Mouse (Mus musculus) ES-Bruce4 (cell line): Measurements from ENCODE around the gene Fhl2. TPM values are rescaled to one million over a fixed set of nuclear protein-coding genes. Genes with fewer than 3 reads are reported as not detected.
"Not testable (repeated sequence)": the region's sequence is repeated elsewhere in the genome, so short reads cannot be mapped to it uniquely, and the experiment has no call there.

Experiments
- H3K27ac ChIP-seq: 2 replicates; pipeline ENCODE4 v1.5.1; 2012; ENCODE audit warnings: low read length, inconsistent platforms; ENCODE audit not compliant: insufficient read depth
- H3K27me3 ChIP-seq: 2 replicates; pipeline ENCODE4 v1.6.1; 2012; ENCODE audit warnings: mild to moderate bottlenecking, low read length, inconsistent platforms; ENCODE audit not compliant: control insufficient read depth, poor library complexity, insufficient read depth, severe bottlenecking
- H3K36me3 ChIP-seq: 2 replicates; pipeline ENCODE4 v1.6.1; 2012; ENCODE audit warnings: inconsistent platforms, mild to moderate bottlenecking, low read length, moderate library complexity; ENCODE audit not compliant: control insufficient read depth, poor library complexity, insufficient read depth, severe bottlenecking
- H3K4me1 ChIP-seq: one replicate; pipeline ENCODE4 v1.8.1; 2011; ENCODE audit warnings: low read length; ENCODE audit not compliant: control insufficient read depth, insufficient read depth
- H3K4me3 ChIP-seq: 2 replicates; pipeline ENCODE4 v1.5.1; 2011; ENCODE audit warnings: low read depth, mild to moderate bottlenecking, low read length
- H3K9ac ChIP-seq: 2 replicates; pipeline ENCODE4 v1.6.1; 2012; ENCODE audit warnings: low read depth, mild to moderate bottlenecking, inconsistent platforms; ENCODE audit not compliant: poor library complexity, severe bottlenecking
- H3K9me3 ChIP-seq: replicated peaks from 2 replicates; pipeline ENCODE4 v1.6.1; 2012; ENCODE audit warnings: mild to moderate bottlenecking, low read length, inconsistent platforms; ENCODE audit not compliant: control insufficient read depth, poor library complexity, insufficient read depth, severe bottlenecking
- CTCF ChIP-seq: IDR thresholded peaks from one replicate; pipeline ENCODE4 v1.8.1; 2011; ENCODE audit warnings: low read depth, low read length
- EP300 ChIP-seq: IDR thresholded peaks from 2 replicates; pipeline ENCODE4 v1.6.1; 2011; ENCODE audit warnings: low read depth, low read length; ENCODE audit not compliant: insufficient read depth
- POLR2A ChIP-seq: IDR thresholded peaks from one replicate; pipeline ENCODE4 v1.8.1; 2011; ENCODE audit warnings: low read length; ENCODE audit not compliant: insufficient read depth
- polyA plus RNA-seq: library from polyadenylated mRNA; stranded (reverse); fragments of >200 nt; gene quantifications from 2 replicates; pipeline ENCODE4 v1.2.4, GENCODE M21; 2011; ENCODE audit warnings: low read depth; ENCODE audit not compliant: missing spikeins, insufficient read depth, insufficient read length

Fhl2 gene
- polyA plus RNA-seq, 1 experiment = 11.6 TPM

DNA sequence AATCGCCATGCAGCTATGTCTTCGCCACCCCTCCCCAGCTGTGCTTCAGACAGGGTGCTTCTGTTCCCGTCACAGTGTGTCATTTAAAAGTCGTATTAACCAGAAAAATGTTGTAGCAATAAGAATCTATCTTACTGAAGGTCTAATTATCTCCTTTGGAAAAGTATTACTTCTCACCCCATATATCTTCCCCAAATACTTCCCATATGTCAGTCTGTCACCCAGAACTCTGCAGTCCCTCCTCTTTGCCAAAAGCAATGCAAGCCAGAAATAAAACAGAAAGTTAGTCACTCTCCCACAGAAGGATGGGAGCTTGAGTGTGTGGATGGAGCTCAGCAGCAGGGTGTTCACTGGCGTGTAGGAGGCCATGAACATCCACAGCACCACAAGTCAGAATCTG, 59.5 kb downstream of the Fhl2 start:
- H3K4me1 ChIP-seq = no peaks in the 10 kb centered on the region
- no peak overlapping the region for H3K9ac ChIP-seq
- no peak overlapping the region for H3K27ac ChIP-seq
- H3K9me3 ChIP-seq = no peaks in the 10 kb centered on the region
- no peaks in the 10 kb centered on the region for H3K27me3 ChIP-seq
- no peaks in the 10 kb centered on the region for H3K36me3 ChIP-seq
- TF ChIP-seq CTCF = no peak
- no peak for TF ChIP-seq EP300
- no peak for TF ChIP-seq POLR2A
- no peak overlapping the region for H3K4me3 ChIP-seq

DNA sequence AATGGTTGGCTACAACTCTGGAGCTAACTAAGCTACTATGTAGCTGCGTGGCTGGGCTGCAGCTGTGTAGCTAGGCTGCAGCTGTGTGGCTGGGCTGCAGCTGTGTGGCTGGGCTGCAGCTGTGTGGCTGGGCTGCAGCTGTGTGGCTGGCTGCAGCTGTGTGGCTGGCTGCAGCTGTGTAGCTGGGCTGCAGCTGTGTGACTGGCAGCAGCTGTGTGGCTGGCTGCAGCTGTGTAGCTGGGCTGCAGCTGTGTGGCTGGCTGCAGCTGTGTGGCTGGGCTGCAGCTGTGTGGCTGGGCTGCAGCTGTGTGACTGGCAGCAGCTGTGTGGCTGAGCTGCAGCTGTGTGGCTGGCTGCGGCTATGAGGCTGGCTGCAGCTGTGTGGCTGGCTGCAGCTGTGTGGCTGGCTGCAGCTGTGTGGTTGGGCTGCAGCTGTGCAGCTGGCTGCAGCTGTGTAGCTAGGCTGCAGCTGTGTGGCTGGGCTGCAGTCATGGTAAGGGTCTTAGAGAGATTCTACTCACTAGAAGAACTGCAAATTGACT, 60.2 kb downstream of the Fhl2 start:
- H3K4me1 ChIP-seq, H3K27ac ChIP-seq, H3K27me3 ChIP-seq, H3K9ac ChIP-seq, H3K4me3 ChIP-seq, H3K36me3 ChIP-seq, H3K9me3 ChIP-seq: not testable (repeated sequence)

DNA sequence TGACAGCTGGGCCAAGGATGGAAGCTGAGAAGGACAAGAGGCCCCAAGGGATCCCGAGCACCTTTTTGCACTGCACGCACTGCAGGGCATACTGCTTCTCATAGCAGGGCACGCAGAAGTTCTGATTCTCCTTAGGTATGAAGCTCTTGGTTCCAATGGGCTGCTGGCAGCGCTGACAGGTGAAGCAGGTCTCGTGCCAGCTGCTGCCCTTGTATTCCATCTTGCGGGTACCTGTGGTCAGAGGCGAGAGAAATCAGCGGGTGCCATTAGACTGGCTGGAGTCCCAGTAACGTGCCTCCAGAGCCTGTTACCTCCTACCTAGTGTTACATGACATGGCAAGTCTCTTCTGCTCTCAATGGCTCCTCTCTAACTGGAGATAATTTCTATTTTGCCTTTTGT, 65.2 kb downstream of the Fhl2 start:
- Histone ChIP-seq H3K27ac (no peak overlapping the region), H3K9ac (no peak overlapping the region), H3K4me1 (no peaks in the 10 kb centered on the region), H3K36me3 (no peaks in the 10 kb centered on the region), H3K27me3 (no peaks in the 10 kb centered on the region), H3K4me3 (no peak overlapping the region), H3K9me3 (no peaks in the 10 kb centered on the region)
- TF ChIP-seq EP300 (no peak), POLR2A (no peak), CTCF (no peak)

DNA sequence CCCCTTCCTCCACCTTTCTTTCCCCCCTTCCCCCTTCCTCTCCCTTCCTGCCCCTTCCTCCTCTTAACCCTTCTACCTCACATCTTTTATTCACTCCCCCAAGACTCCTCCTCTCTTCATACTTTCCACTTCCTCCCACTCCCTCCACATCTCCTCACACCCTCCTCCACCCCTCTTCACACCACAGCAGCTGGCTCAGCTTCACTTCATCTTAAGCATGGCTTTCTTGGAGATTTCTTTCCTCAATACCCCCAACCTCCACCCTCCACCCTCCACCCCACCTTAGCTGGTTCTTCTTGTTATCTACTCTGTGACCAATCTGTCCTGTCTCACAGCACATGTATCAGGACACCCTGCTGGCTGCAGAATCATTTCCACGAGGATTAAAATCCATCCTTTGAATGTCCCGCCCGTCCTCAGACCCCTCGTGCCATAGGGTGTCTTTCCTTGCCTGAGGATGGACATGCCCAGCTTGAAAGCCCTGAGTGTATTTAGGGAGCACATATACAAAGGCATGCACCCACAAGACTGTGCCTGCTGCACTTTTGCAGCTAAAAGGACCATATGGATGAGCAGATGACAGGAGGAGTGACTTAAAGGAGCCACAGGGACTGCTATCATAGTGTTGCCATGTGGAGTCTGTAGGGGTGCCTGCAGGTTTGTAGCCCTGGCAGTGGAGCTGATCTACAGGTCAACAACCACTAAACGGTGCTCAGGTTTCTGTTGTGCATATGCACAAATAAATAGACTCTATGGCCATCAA, 66.4 kb downstream of the Fhl2 start:
- no peaks in the 10 kb centered on the region for H3K36me3 ChIP-seq
- H3K9me3 ChIP-seq = no peaks in the 10 kb centered on the region
- no peak overlapping the region for H3K9ac ChIP-seq
- TF ChIP-seq CTCF (no peak), EP300 (no peak), POLR2A (no peak)
- no peak overlapping the region for H3K27ac ChIP-seq
- no peak overlapping the region for H3K4me3 ChIP-seq
- H3K27me3 ChIP-seq = no peaks in the 10 kb centered on the region
- H3K4me1 ChIP-seq = no peaks in the 10 kb centered on the region

DNA sequence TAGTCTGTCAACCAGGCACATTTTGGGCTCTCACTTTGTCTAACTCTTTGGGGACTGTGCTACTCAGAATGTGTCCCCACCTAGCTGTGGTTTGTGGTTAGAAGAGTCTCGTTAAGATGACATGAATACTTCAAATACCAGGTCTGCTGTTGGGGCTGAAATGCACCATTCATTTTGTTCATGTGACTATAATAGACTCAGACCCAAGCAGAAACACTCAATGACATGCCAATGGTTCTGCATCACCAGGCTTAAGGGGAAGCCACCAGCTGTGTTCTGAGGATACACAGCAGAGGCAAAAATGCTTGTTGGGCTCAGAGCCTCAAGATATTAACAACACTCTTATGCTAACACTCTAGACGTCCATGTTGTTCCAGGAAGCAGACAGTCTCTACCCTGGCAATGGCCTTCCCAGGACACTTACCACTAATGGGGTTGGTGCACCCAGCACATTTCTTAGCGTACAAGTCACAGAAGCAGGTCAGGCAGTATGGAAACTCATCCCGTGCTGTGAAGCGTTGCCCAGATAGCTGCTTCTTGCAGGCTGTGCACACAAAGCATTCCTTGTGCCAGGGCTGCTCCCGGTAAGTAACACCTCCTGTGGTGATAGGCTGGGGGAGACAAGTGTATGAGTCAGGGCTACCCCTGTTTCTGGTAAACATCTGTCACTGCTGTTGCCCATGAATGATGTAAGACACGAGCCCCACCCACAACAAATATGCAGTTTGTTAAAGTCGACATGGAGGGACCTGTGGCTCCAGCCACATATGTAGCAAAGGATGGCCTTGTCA, 68.8 kb downstream of the Fhl2 start:
- TF ChIP-seq POLR2A (no peak), CTCF (no peak), EP300 (no peak)
- no peak overlapping the region for H3K27ac ChIP-seq
- H3K36me3 ChIP-seq = no peaks in the 10 kb centered on the region
- H3K9ac ChIP-seq = no peak overlapping the region
- H3K9me3 ChIP-seq = no peaks in the 10 kb centered on the region
- no peak overlapping the region for H3K4me3 ChIP-seq
- no peaks in the 10 kb centered on the region for H3K4me1 ChIP-seq
- no peaks in the 10 kb centered on the region for H3K27me3 ChIP-seq

DNA sequence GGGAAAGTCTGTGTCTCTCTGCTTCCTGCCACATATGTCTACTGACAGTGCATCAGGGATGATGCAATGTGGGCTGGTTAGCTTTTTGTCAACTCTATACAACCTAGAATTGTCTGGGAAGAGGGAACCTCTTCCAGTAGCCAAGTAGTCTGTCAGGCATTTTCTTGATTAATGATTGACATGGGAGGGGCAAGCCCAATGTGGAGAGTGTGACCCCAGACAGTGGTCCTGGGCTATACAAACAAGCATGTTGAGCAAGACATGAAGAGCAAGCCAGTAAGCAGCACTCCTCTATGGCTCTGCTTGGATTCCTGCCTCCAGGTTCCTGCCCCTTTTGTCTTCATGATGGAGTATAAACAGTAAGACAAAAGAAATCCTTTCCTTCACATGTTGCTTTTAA, 69.6 kb downstream of the Fhl2 start:
- Histone ChIP-seq H3K27me3 (no peaks in the 10 kb centered on the region), H3K36me3 (no peaks in the 10 kb centered on the region), H3K27ac (no peak overlapping the region), H3K9me3 (no peaks in the 10 kb centered on the region), H3K4me3 (no peak overlapping the region), H3K9ac (no peak overlapping the region), H3K4me1 (no peaks in the 10 kb centered on the region)
- TF ChIP-seq CTCF (no peak), POLR2A (no peak), EP300 (no peak)
